Mouse (Mus musculus): Measurements from ENCODE around the gene Osbp2. TPM values are rescaled to one million over a fixed set of nuclear protein-coding genes. Genes with fewer than 3 reads are reported as not detected.

The Osbp2 gene
- polyA plus RNA-seq, 1 experiment from 2014 or later, result 0.15 TPM

GRCm38 (mm10) chr11:3761775-3762501, 101.8 kb downstream of the Osbp2 start:
- no peak for TF ChIP-seq CTCF (IDR thresholded peaks at IDR 0.05)
- in situ Hi-C loops (cut with MboI; ENCODE audit: low pct_unique_long_range_greater_than_20kb), result no loop called here
- ATAC-seq, result no peak
- peaks cover 69% of the 10 kb centered on the region for H3K27me3 ChIP-seq
- DNase-seq (ENCODE audit: low read depth, low spot score), result no peak
- ChIA-PET POLR2A (no interaction called here), CTCF (no interaction called here)

- DNase-seq (ENCODE audit: low read depth, low spot score), result no peak
- in situ Hi-C loops (cut with MboI; ENCODE audit: low pct_unique_long_range_greater_than_20kb), result no loop called here
- POLR2A ChIA-PET, result interaction anchor here (0.7 kb wide), 1 partner anchor 15 kb away, joined by 3 read pairs; no protein-coding TSS in a partner anchor
- no peak for ATAC-seq
- CTCF ChIA-PET, result no interaction called here
- H3K27me3 ChIP-seq, result peaks cover 65% of the 10 kb centered on the region
- TF ChIP-seq CTCF (IDR thresholded peaks at IDR 0.05), result no peak
These were observed 102.4 kb downstream of the Osbp2 start for GRCm38 (mm10) chr11:3761339-3761738.

GRCm38 (mm10) chr11:3759433-3759832, 104.3 kb downstream of the Osbp2 start:
- CTCF ChIA-PET, result no interaction called here
- H3K27me3 ChIP-seq, result peaks cover 48% of the 10 kb centered on the region
- ATAC-seq (no peak), DNase-seq (ENCODE audit: low read depth, low spot score) (no peak)
- POLR2A ChIA-PET, result no interaction called here
- no peak for TF ChIP-seq CTCF (IDR thresholded peaks at IDR 0.05)
- in situ Hi-C loops (cut with MboI; ENCODE audit: low pct_unique_long_range_greater_than_20kb), result no loop called here

- POLR2A ChIA-PET, result interaction anchor here (0.6 to 1.5 kb wide), 2 partner anchors 32 to 43 kb away, joined by 3 to 4 read pairs; no protein-coding TSS in a partner anchor
- in situ Hi-C loops (cut with MboI; ENCODE audit: low pct_unique_long_range_greater_than_20kb), result no loop called here
- no peak for ATAC-seq
- no peak for TF ChIP-seq CTCF (IDR thresholded peaks at IDR 0.05)
- CTCF ChIA-PET, result interaction anchor here (1.7 kb wide), 1 partner anchor 31 kb away, joined by 9 read pairs; no protein-coding TSS in a partner anchor
- DNase-seq (ENCODE audit: low read depth, low spot score), result no peak
- H3K27me3 ChIP-seq, result peaks cover 18% of the 10 kb centered on the region
These were observed 108.4 kb downstream of the Osbp2 start for GRCm38 (mm10) chr11:3755341-3755740.

GRCm38 (mm10) chr11:3754685-3755084, 109.0 kb downstream of the Osbp2 start:
- H3K27me3 ChIP-seq, result peaks cover 15% of the 10 kb centered on the region
- DNase-seq (ENCODE audit: low read depth, low spot score) (peak; percentile 60), ATAC-seq (peak; percentile 51)
- in situ Hi-C loops (cut with MboI; ENCODE audit: low pct_unique_long_range_greater_than_20kb), result no loop called here
- CTCF ChIA-PET, result interaction anchor here (1.7 kb wide), 1 partner anchor 32 kb away, joined by 9 read pairs; no protein-coding TSS in a partner anchor
- TF ChIP-seq CTCF (IDR thresholded peaks at IDR 0.05), result no peak
- POLR2A ChIA-PET, result interaction anchor here (1.5 kb wide), 1 partner anchor 43 kb away, joined by 4 read pairs; no protein-coding TSS in a partner anchor

GRCm38 (mm10) chr11:3753897-3754296, 109.8 kb downstream of the Osbp2 start:
- no peak for ATAC-seq
- CTCF ChIA-PET, result no interaction called here
- in situ Hi-C loops (cut with MboI; ENCODE audit: low pct_unique_long_range_greater_than_20kb), result no loop called here

GRCm38 (mm10) chr11:3752766-3753165, 110.9 kb downstream of the Osbp2 start:
- ATAC-seq, result no peak
- H3K27me3 ChIP-seq, result peaks cover 25% of the 10 kb centered on the region
- in situ Hi-C loops (cut with MboI; ENCODE audit: low pct_unique_long_range_greater_than_20kb), result no loop called here
- no peak for DNase-seq (ENCODE audit: low read depth, low spot score)
- no peak for TF ChIP-seq CTCF (IDR thresholded peaks at IDR 0.05)
- CTCF ChIA-PET, result no interaction called here
- POLR2A ChIA-PET, result no interaction called here

More at GRCm38 (mm10) chr11:3753897-3754296, 109.8 kb downstream of the Osbp2 start:
- no peak for DNase-seq (ENCODE audit: low read depth, low spot score)
- POLR2A ChIA-PET, result no interaction called here
- H3K27me3 ChIP-seq, result peaks cover 16% of the 10 kb centered on the region
- no peak for TF ChIP-seq CTCF (IDR thresholded peaks at IDR 0.05)

- in situ Hi-C loops (cut with MboI; ENCODE audit: low pct_unique_long_range_greater_than_20kb), result no loop called here
- no peak for TF ChIP-seq CTCF (IDR thresholded peaks at IDR 0.05)
- ChIA-PET CTCF (interaction anchor here (1.5 kb wide), 1 partner anchor 16 kb away, joined by 5 read pairs; no protein-coding TSS in a partner anchor), POLR2A (no interaction called here)
- DNase-seq (ENCODE audit: low read depth, low spot score) (no peak), ATAC-seq (no peak)
- peaks cover 48% of the 10 kb centered on the region for H3K27me3 ChIP-seq
These were observed 113.9 kb downstream of the Osbp2 start for GRCm38 (mm10) chr11:3749831-3750230.

GRCm38 (mm10) chr11:3742449-3742848, 121.3 kb downstream of the Osbp2 start:
- ATAC-seq (no peak), DNase-seq (ENCODE audit: low read depth, low spot score) (no peak)
- ChIA-PET POLR2A (no interaction called here), CTCF (no interaction called here)
- TF ChIP-seq CTCF (IDR thresholded peaks at IDR 0.05), result no peak
- H3K27me3 ChIP-seq, result peaks cover 56% of the 10 kb centered on the region
- in situ Hi-C loops (cut with MboI; ENCODE audit: low pct_unique_long_range_greater_than_20kb), result no loop called here

GRCm38 (mm10) chr11:3741183-3741582, 122.5 kb downstream of the Osbp2 start:
- ATAC-seq (no peak), DNase-seq (ENCODE audit: low read depth, low spot score) (no peak)
- in situ Hi-C loops (cut with MboI; ENCODE audit: low pct_unique_long_range_greater_than_20kb), result no loop called here
- no peak for TF ChIP-seq CTCF (IDR thresholded peaks at IDR 0.05)
- ChIA-PET POLR2A (no interaction called here), CTCF (no interaction called here)
- peaks cover 50% of the 10 kb centered on the region for H3K27me3 ChIP-seq

GRCm38 (mm10) chr11:3738778-3739177, 124.9 kb downstream of the Osbp2 start:
- no peak for TF ChIP-seq CTCF (IDR thresholded peaks at IDR 0.05)

More at GRCm38 (mm10) chr11:3738778-3739177, 124.9 kb downstream of the Osbp2 start:
- peaks cover 28% of the 10 kb centered on the region for H3K27me3 ChIP-seq
- in situ Hi-C loops (cut with MboI; ENCODE audit: low pct_unique_long_range_greater_than_20kb), result no loop called here
- ATAC-seq, result no peak
- ChIA-PET POLR2A (no interaction called here), CTCF (no interaction called here)
- DNase-seq (ENCODE audit: low read depth, low spot score), result no peak
